Comparison of ENCODE assay signal across 8 mouse cellular contexts in genomic region chr3:132747036-132747435, GRCm38 (mm10).
A peak's percentile ranks its signal among the peaks of the same experiment; 100 is the strongest.
DNase-seq lines count a peak whose midpoint lies in the region; ATAC-seq and TF ChIP-seq lines count a peak whose summit lies in the region.

No protein-coding gene starts in this region.

- no peak for TF ChIP-seq EP300 in CH12.LX (IDR thresholded peaks at IDR 0.05; ENCODE audit: low read length)

- 15% methylated on average over 3 of the region's 3 CpGs for WGBS in heart, embryonic 15.5 days
- 31% methylated on average over 3 of the region's 3 CpGs for WGBS in liver, embryonic 12.5 days (ENCODE audit: insufficient replicate concordance)
- 40% methylated on average over 3 of the region's 3 CpGs for WGBS in neural tube, embryonic 13.5 days

- no peaks in the 10 kb centered on the region for H3K9me3 ChIP-seq in CH12.LX (replicated peaks; ENCODE audit: low read length)
- H3K9me3 ChIP-seq in heart, embryonic 15.5 days (replicated peaks): no peaks in the 10 kb centered on the region
- H3K9me3 ChIP-seq in liver, embryonic 12.5 days (replicated peaks): no peaks in the 10 kb centered on the region
- H3K9me3 ChIP-seq in neural tube, embryonic 13.5 days: no peaks in the 10 kb centered on the region

- in situ Hi-C loops in CH12.LX (cut with MboI; ENCODE audit: low pct_ligation_motif_present, low pct_unique_long_range_greater_than_20kb, low sequenced_read_pairs): loop anchor here (25.0 kb wide), 1 partner anchor 515 kb away; no protein-coding TSS in a partner anchor

- peak; percentile 32 for ATAC-seq in activated CD4-positive, CD25-positive, alpha-beta regulatory T cell, adult 4 months
- peak; percentile 82 for ATAC-seq in heart, embryonic 15.5 days (replicated peaks; ENCODE audit: insufficient number of reproducible peaks, insufficient read depth, low FRiP score, low read depth)
- peak; percentile 69; the same call in 1 of the 2 replicates for ATAC-seq in liver, embryonic 12.5 days
- ATAC-seq in neural tube, embryonic 13.5 days (ENCODE audit: low read depth): peak; percentile 92
- ATAC-seq in monocyte, adult 5-6 weeks (replicated peaks; ENCODE audit: insufficient number of reproducible peaks, low FRiP score, low TSS enrichment, poor library complexity, severe bottlenecking): no peak

- peak; percentile 86 for DNase-seq in CH12.LX (ENCODE audit: extremely low read depth)
- peak; percentile 84 for DNase-seq in embryo, embryonic 11 days
- DNase-seq in kidney, postnatal 10 days: peak; percentile 77

- 0 out of 4 replicates have a peak, but pooled peaks cover 0 to 4% of the 10 kb centered on the region in 2 experiments for H3K4me1 ChIP-seq in CH12.LX (ENCODE audit: control insufficient read depth in 1 of 2, insufficient read depth in 2 of 2)
- H3K4me1 ChIP-seq in heart, embryonic 15.5 days (replicated peaks): peaks cover 7% of the 10 kb centered on the region
- peaks cover 8% of the 10 kb centered on the region; the same call in 1 of the 2 replicates for H3K4me1 ChIP-seq in liver, embryonic 12.5 days
- peaks cover 6% of the 10 kb centered on the region for H3K4me1 ChIP-seq in neural tube, embryonic 13.5 days (replicated peaks)

- H3K4me3 ChIP-seq in CH12.LX (replicated peaks in 1 of 3; ENCODE audit: low read depth in 2 of 3, low read length in 2 of 3, poor library complexity in 1 of 3): no peak overlapping the region
- no peak overlapping the region for H3K4me3 ChIP-seq in heart, embryonic 15.5 days
- H3K4me3 ChIP-seq in liver, embryonic 12.5 days: no peak overlapping the region
- H3K4me3 ChIP-seq in neural tube, embryonic 13.5 days: no peak overlapping the region

- no peaks in the 10 kb centered on the region for H3K27me3 ChIP-seq in CH12.LX (replicated peaks)
- H3K27me3 ChIP-seq in heart, embryonic 15.5 days: no peaks in the 10 kb centered on the region
- no peaks in the 10 kb centered on the region for H3K27me3 ChIP-seq in liver, embryonic 12.5 days (replicated peaks)
- no peaks in the 10 kb centered on the region for H3K27me3 ChIP-seq in neural tube, embryonic 13.5 days

- no peak for TF ChIP-seq POLR2A in CH12.LX (IDR thresholded peaks at IDR 0.05; ENCODE audit: low read depth, low read length)

- H3K36me3 ChIP-seq in CH12.LX (replicated peaks in 1 of 2; ENCODE audit: control insufficient read depth in 1 of 2, insufficient read depth in 1 of 2, low read length in 1 of 2): peaks cover 4 to 36% of the 10 kb centered on the region in 2 experiments
- H3K36me3 ChIP-seq in heart, embryonic 15.5 days: no peaks in the 10 kb centered on the region
- peaks cover 3% of the 10 kb centered on the region for H3K36me3 ChIP-seq in liver, embryonic 12.5 days
- 0 out of 2 replicates have a peak, but pooled peaks cover 3% of the 10 kb centered on the region for H3K36me3 ChIP-seq in neural tube, embryonic 13.5 days

- H3K9ac ChIP-seq in CH12.LX (ENCODE audit: insufficient read depth, low read depth): no peak overlapping the region
- no peak overlapping the region for H3K9ac ChIP-seq in heart, embryonic 15.5 days
- H3K9ac ChIP-seq in liver, embryonic 12.5 days: no peak overlapping the region
- no peak overlapping the region for H3K9ac ChIP-seq in neural tube, embryonic 13.5 days

- peak; percentile 90 to 99 for TF ChIP-seq CTCF in CH12.LX (conservative IDR thresholded peaks at IDR 0.05 in 1 of 2, IDR thresholded peaks at IDR 0.05 in 1 of 2; ENCODE audit: low read depth in 2 of 2, low read length in 2 of 2)

- H3K27ac ChIP-seq in CH12.LX (ENCODE audit: insufficient read depth, low read depth): no peak overlapping the region
- H3K27ac ChIP-seq in heart, embryonic 15.5 days: no peak overlapping the region
- no peak overlapping the region for H3K27ac ChIP-seq in liver, embryonic 12.5 days
- no peak overlapping the region for H3K27ac ChIP-seq in neural tube, embryonic 13.5 days (replicated peaks)

- dilution Hi-C loops in CH12.LX (cut with MboI; ENCODE audit: extremely low pct_ligation_motif_present, extremely low pct_unique_long_range_greater_than_20kb, low sequenced_read_pairs): no loop called here

- TF ChIP-seq RAD21 in CH12.LX (IDR thresholded peaks at IDR 0.05; ENCODE audit: low read depth, low read length): peak; percentile 100

- H3K79me2 ChIP-seq in CH12.LX (replicated peaks; ENCODE audit: control insufficient read depth, extremely low read depth, insufficient read depth, poor library complexity, severe bottlenecking): no peaks in the 10 kb centered on the region

- H3K4me2 ChIP-seq in CH12.LX (ENCODE audit: insufficient read depth, low read depth, poor library complexity, severe bottlenecking): no peak overlapping the region
- no peak overlapping the region for H3K4me2 ChIP-seq in heart, embryonic 15.5 days
- H3K4me2 ChIP-seq in liver, embryonic 12.5 days: no peak overlapping the region
- no peak overlapping the region for H3K4me2 ChIP-seq in neural tube, embryonic 13.5 days

TF ChIP-seq in CH12.LX, 34 proteins besides CTCF, POLR2A, EP300 and RAD21:
- TF ChIP-seq E2F4 (IDR thresholded peaks at IDR 0.05; ENCODE audit: insufficient replicate concordance, low read depth, low read length) (0 out of 2 replicates have a peak, but pooled peaks have one; percentile 36), ZNF384 (IDR thresholded peaks at IDR 0.05; ENCODE audit: low read depth, low read length) (no peak), JUND (conservative IDR thresholded peaks at IDR 0.05; ENCODE audit: low read depth, low read length) (peak; percentile 62; the same call in 1 of the 2 replicates), ZKSCAN1 (IDR thresholded peaks at IDR 0.05; ENCODE audit: borderline replicate concordance, low read depth, low read length) (no peak), UBTF (IDR thresholded peaks at IDR 0.05; ENCODE audit: low read depth, low read length) (no peak), SMC3 (IDR thresholded peaks at IDR 0.05; ENCODE audit: low read depth, low read length) (peak; percentile 98), GABPA (IDR thresholded peaks at IDR 0.05; ENCODE audit: insufficient replicate concordance, low read depth, low read length) (no peak), MAX (IDR thresholded peaks at IDR 0.05; ENCODE audit: low read length) (no peak; the same call in 1 of the 2 replicates), TBP (conservative IDR thresholded peaks at IDR 0.05; ENCODE audit: low read depth, low read length) (no peak), IRF4 (IDR thresholded peaks at IDR 0.05; ENCODE audit: low read depth, low read length) (peak; percentile 44; the same call in 1 of the 2 replicates), USF1 (IDR thresholded peaks at IDR 0.05; ENCODE audit: low read depth, low read length) (no peak), ETS1 (conservative IDR thresholded peaks at IDR 0.05; ENCODE audit: low read depth, low read length) (no peak), JUN (IDR thresholded peaks at IDR 0.05; ENCODE audit: insufficient read depth, low read depth, low read length) (peak; percentile 14; the same call in 1 of the 2 replicates), CHD2 (IDR thresholded peaks at IDR 0.05; ENCODE audit: low read length) (no peak), RCOR1 (conservative IDR thresholded peaks at IDR 0.05; ENCODE audit: low read depth, low read length) (no peak), NRF1 (IDR thresholded peaks at IDR 0.05; ENCODE audit: low read depth, low read length) (no peak), POLR2AphosphoS2 (IDR thresholded peaks at IDR 0.05; ENCODE audit: low read depth, low read length) (no peak), ZMIZ1 (IDR thresholded peaks at IDR 0.05; ENCODE audit: low read depth, low read length) (no peak), MXI1 (IDR thresholded peaks at IDR 0.05; ENCODE audit: low read depth, low read length) (no peak), MYC (IDR thresholded peaks at IDR 0.05; ENCODE audit: low read depth, low read length) (0 out of 2 replicates have a peak, but pooled peaks have one; percentile 46), BHLHE40 (IDR thresholded peaks at IDR 0.05; ENCODE audit: low read depth, low read length) (no peak), MAZ (IDR thresholded peaks at IDR 0.05; ENCODE audit: low read depth, low read length) (0 out of 2 replicates have a peak, but pooled peaks have one; percentile 68), NELFE (IDR thresholded peaks at IDR 0.05; ENCODE audit: low read depth, low read length) (peak; percentile 59; the same call in 1 of the 2 replicates), MEF2A (IDR thresholded peaks at IDR 0.05; ENCODE audit: borderline replicate concordance, low read depth, low read length) (0 out of 2 replicates have a peak, but pooled peaks have one; percentile 53), SIN3A (IDR thresholded peaks at IDR 0.05; ENCODE audit: low read length) (no peak), HCFC1 (IDR thresholded peaks at IDR 0.05; ENCODE audit: low read depth, low read length) (no peak), CHD1 (IDR thresholded peaks at IDR 0.05; ENCODE audit: low read depth, low read length) (no peak), TCF12 (IDR thresholded peaks at IDR 0.05; ENCODE audit: low read depth, low read length) (no peak), KAT2A (IDR thresholded peaks at IDR 0.05; ENCODE audit: insufficient replicate concordance, low read length) (no peak), ZC3H11A (IDR thresholded peaks at IDR 0.05; ENCODE audit: low read depth, low read length) (peak; percentile 97), USF2 (conservative IDR thresholded peaks at IDR 0.05; ENCODE audit: low read depth, low read length) (no peak), PAX5 (IDR thresholded peaks at IDR 0.05; ENCODE audit: low read length) (no peak), MAFK (IDR thresholded peaks at IDR 0.05; ENCODE audit: insufficient replicate concordance, low read length) (no peak), ELF1 (IDR thresholded peaks at IDR 0.05; ENCODE audit: low read depth, low read length) (peak; percentile 9; the same call in 1 of the 2 replicates)
